Mouse (Mus musculus) kidney, embryonic 16.5 days (tissue): ENCODE data around the gene Krt7. TPM values are rescaled to one million over a fixed set of nuclear protein-coding genes. Genes with fewer than 3 reads are reported as not detected.

Experiments
- ATAC-seq: fragments of 200-750 bp; cut with Nextera tagmentation; 2 replicates; pipeline ENCODE4 v1.8.0; 2017; ENCODE audit warnings: moderate TSS enrichment; ENCODE audit not compliant: low FRiP score, low TSS enrichment
- H3K27ac ChIP-seq: fragments of 300-500 bp; sonication (generic); 2 replicates; pipeline ENCODE4 v1.5.1; 2014; ENCODE audit warnings: low read length
- H3K27me3 ChIP-seq: fragments of 300-500 bp; sonication (generic); 2 replicates; pipeline ENCODE4 v1.6.1; 2014; ENCODE audit warnings: low read length, control low read depth, mixed read lengths; ENCODE audit not compliant: insufficient read depth
- H3K36me3 ChIP-seq: fragments of 300-500 bp; sonication (generic); 2 replicates; pipeline ENCODE4 v1.6.1; 2014; ENCODE audit warnings: low read length, control low read depth, mixed read lengths; ENCODE audit not compliant: insufficient read depth
- H3K4me1 ChIP-seq: fragments of 300-500 bp; sonication (generic); 2 replicates; pipeline ENCODE4 v1.6.1; 2014; ENCODE audit warnings: low read length, control low read depth, mixed read lengths; ENCODE audit not compliant: insufficient read depth
- H3K4me2 ChIP-seq: fragments of 300-500 bp; sonication (generic); replicated peaks from 2 replicates; pipeline ENCODE4 v1.6.1; 2014; ENCODE audit warnings: low read depth, low read length
- H3K4me3 ChIP-seq: fragments of 300-500 bp; sonication (generic); 2 replicates; pipeline ENCODE4 v1.5.1; 2014; ENCODE audit warnings: mild to moderate bottlenecking, low read length
- H3K9ac ChIP-seq: fragments of 300-500 bp; sonication (generic); replicated peaks from 2 replicates; pipeline ENCODE4 v1.6.1; 2014; ENCODE audit warnings: low read length
- H3K9me3 ChIP-seq: fragments of 300-500 bp; sonication (generic); 2 replicates; pipeline ENCODE4 v1.6.1; 2016; ENCODE audit warnings: low read length, control low read depth
- WGBS: fragments of 180-500 bp; shearing (Covaris S2); extraction: QIAGEN DNeasy Blood & Tissue Kit; methylation state at CpG from one replicate; pipeline ENCODE4 v1.1.7; 2014; 5-methylcytosine and 5-hydroxymethylcytosine counted together
- polyA plus RNA-seq: library from polyadenylated mRNA; unstranded; fragments of >200 nt; fragmentation: Nextera tagmentation; extraction: Ambion mirVana; gene quantifications from 2 replicates; pipeline ENCODE4 v1.2.1, GENCODE M21; 2015

Gene Krt7
- polyA plus RNA-seq, 1 experiment from 2014 or later, result 99.9 TPM

DNA sequence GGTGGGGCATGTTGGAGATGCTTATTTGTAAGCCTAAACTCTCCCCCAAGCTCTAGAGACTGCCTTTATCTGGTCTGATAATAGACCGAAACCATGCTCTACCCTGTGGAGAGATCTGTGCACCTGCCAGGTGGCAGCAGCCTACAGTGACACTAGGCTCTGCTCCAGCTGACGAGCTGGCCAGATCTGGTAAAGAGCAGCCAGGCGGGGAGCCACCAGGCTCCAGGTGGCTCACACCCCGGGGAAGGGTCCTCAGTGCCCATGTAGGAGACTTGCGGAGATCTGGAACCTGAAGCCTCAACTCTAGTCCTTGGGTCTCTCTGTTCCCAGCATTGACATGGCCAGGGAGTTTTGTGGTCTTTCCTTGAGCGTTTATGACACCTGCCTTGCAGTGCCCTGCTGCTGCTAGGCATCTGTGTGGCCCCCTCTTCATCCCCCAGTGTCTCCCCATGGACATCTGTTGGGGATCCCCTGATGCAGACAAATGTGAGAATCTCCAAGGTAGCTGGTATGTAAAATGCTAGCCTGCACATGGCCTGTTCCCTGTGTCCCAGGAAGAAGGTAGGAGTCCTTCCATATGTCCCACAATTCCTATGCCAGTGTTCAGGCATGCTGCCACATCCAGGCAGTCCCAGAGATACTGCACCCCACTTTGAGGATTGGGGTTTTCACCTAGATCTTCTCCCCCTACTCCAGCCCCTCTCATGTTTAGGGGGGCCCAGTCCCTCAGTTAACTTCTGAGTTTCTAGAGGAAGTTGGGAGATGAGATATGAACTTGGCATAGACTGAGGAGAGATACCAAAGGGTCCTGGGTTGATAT, 34.7 kb upstream of the Krt7 start:
- H3K4me1 ChIP-seq, result peaks cover 46% of the 10 kb centered on the region
- H3K27me3 ChIP-seq, result 0 out of 2 replicates have a peak, but pooled peaks cover 2% of the 10 kb centered on the region
- H3K4me2 ChIP-seq, result no peak overlapping the region
- WGBS, result 72% methylated on average over 6 of the region's 6 CpGs
- peak overlapping the region; percentile 20; the same call in 1 of the 2 replicates for H3K27ac ChIP-seq
- no peak overlapping the region for H3K4me3 ChIP-seq
- no peak overlapping the region for H3K9ac ChIP-seq
- ATAC-seq, result no peak
- no peaks in the 10 kb centered on the region for H3K9me3 ChIP-seq
- H3K36me3 ChIP-seq, result no peaks in the 10 kb centered on the region

GRCm38 (mm10) chr15:101376776-101377061, 34.1 kb upstream of the Krt7 start:
- no peak overlapping the region for H3K4me2 ChIP-seq
- H3K27me3 ChIP-seq, result 0 out of 2 replicates have a peak, but pooled peaks cover 2% of the 10 kb centered on the region
- no peak overlapping the region; the same call in 1 of the 2 replicates for H3K9ac ChIP-seq
- peaks cover 43% of the 10 kb centered on the region for H3K4me1 ChIP-seq
- ATAC-seq, result peak; percentile 72
- H3K4me3 ChIP-seq, result no peak overlapping the region
- no peaks in the 10 kb centered on the region for H3K9me3 ChIP-seq
- H3K27ac ChIP-seq, result peak overlapping the region; percentile 64
- H3K36me3 ChIP-seq, result no peaks in the 10 kb centered on the region
- 39% methylated on average over 5 of the region's 5 CpGs for WGBS

DNA sequence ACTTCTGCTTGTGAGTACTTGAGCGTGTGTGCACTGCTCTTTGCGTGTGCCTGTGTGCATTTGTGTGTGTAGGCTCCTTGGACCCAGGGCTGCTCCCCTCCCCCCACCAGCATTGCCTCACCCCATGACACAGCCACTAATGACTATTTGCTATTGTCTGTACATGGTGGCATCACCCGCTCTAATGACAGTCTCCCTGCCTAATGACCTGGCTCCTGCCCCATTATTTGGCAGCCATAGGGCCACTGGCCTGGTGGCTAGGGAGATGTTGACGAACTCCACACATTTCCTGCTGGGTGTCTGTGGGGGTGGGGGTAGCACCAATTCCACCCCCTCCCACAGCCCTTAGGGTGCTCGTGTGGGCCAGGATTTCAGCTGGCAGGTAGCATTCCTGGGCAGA, 32.2 kb upstream of the Krt7 start:
- Histone ChIP-seq H3K4me1 (peaks cover 35% of the 10 kb centered on the region), H3K9ac (no peak overlapping the region), H3K9me3 (no peaks in the 10 kb centered on the region), H3K27me3 (0 out of 2 replicates have a peak, but pooled peaks cover 2% of the 10 kb centered on the region), H3K4me2 (no peak overlapping the region), H3K36me3 (no peaks in the 10 kb centered on the region), H3K27ac (no peak overlapping the region), H3K4me3 (no peak overlapping the region)
- WGBS, result 84% methylated on average over 5 of the region's 5 CpGs
- no peak for ATAC-seq

DNA sequence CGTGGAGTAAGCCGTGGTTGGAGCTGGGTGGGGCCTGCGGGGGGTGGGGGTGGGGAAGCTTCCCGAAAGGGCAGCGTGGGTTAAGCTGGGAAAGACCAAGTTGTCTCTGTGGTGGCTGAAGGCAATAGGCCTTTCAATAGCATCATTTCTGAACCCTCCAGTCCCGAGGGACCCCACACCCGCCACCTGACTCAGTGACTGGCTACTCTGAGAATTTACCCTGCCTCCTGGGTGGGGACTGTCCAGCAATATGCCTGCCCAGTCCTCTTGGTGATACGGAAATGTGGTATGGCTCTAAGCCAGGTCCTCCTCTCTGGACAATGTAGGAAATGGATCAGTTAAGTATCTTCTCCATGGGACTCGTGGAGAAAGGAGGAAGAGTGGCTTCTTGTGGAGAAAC, 29.1 kb upstream of the Krt7 start:
- no peak for ATAC-seq
- no peak overlapping the region for H3K27ac ChIP-seq

DNA sequence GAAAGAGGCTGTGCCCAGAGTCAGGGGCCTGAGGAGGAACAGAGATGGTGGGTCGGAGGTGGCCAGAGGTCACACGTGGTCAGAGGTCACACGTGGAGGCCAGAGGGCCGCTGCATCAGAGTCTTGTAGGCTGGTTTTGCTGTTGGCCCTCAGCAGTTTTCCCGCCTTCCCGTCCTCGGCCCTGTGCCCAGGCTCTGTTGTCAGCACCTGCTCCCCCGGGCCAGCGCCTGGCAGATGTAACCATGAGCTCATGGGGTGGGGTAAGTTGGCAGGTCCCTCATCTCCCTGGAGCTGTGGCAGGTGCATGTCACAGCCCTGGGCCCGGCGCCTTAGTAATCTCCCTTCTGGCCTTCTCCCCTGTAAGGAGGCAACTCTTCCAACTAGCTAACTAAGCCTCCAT, 28.0 kb upstream of the Krt7 start:
- H3K36me3 ChIP-seq, result no peaks in the 10 kb centered on the region
- no peak for ATAC-seq
- WGBS, result 84% methylated on average over 11 of the region's 11 CpGs

More for the DNA sequence above, 29.1 kb upstream of the Krt7 start:
- Histone ChIP-seq H3K36me3 (no peaks in the 10 kb centered on the region), H3K27me3 (no peaks in the 10 kb centered on the region), H3K4me2 (no peak overlapping the region), H3K9me3 (no peaks in the 10 kb centered on the region), H3K4me1 (peaks cover 7% of the 10 kb centered on the region), H3K9ac (no peak overlapping the region), H3K4me3 (no peak overlapping the region)
- 57% methylated on average over 9 of the region's 9 CpGs for WGBS

GRCm38 (mm10) chr15:101384610-101385009, 26.2 kb upstream of the Krt7 start:
- Histone ChIP-seq H3K27me3 (no peaks in the 10 kb centered on the region), H3K4me1 (no peaks in the 10 kb centered on the region), H3K9ac (no peak overlapping the region), H3K27ac (no peak overlapping the region), H3K4me2 (no peak overlapping the region), H3K4me3 (no peak overlapping the region), H3K9me3 (no peaks in the 10 kb centered on the region), H3K36me3 (no peaks in the 10 kb centered on the region)
- WGBS, result 67% methylated on average over 7 of the region's 7 CpGs
- no peak for ATAC-seq

More for the DNA sequence above, 28.0 kb upstream of the Krt7 start:
- Histone ChIP-seq H3K4me3 (no peak overlapping the region), H3K4me2 (no peak overlapping the region), H3K27ac (no peak overlapping the region), H3K9ac (no peak overlapping the region), H3K9me3 (no peaks in the 10 kb centered on the region), H3K27me3 (no peaks in the 10 kb centered on the region), H3K4me1 (no peaks in the 10 kb centered on the region)

- Histone ChIP-seq H3K27ac (no peak overlapping the region), H3K27me3 (no peaks in the 10 kb centered on the region), H3K36me3 (no peaks in the 10 kb centered on the region), H3K4me1 (no peaks in the 10 kb centered on the region), H3K9ac (no peak overlapping the region), H3K9me3 (no peaks in the 10 kb centered on the region), H3K4me2 (no peak overlapping the region), H3K4me3 (no peak overlapping the region)
- no peak for ATAC-seq
- 87% methylated on average over 6 of the region's 6 CpGs for WGBS
These were observed 25.8 kb upstream of the Krt7 start for GRCm38 (mm10) chr15:101385064-101385463.

DNA sequence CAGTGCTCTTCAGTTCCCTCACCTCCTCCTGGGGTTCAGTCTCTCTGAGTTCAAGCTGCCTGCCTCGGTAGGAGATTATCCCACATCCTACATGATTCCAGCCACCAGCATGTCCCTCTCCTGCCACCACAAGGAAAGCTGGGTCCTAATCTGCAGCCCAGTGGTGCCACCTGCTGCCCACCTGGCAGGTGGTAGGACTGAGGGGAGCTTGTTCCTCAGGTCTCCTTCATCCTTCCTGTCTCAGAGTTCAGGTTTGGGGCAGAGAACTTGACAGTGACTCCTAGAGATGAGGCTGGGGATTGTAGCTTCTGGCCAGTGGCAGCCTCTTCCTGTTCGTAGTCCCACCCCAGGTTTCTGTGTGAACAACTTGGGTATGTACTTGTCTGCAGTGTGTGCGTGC, 23.7 kb upstream of the Krt7 start:
- WGBS, result 67% methylated on average over 3 of the region's 3 CpGs

DNA sequence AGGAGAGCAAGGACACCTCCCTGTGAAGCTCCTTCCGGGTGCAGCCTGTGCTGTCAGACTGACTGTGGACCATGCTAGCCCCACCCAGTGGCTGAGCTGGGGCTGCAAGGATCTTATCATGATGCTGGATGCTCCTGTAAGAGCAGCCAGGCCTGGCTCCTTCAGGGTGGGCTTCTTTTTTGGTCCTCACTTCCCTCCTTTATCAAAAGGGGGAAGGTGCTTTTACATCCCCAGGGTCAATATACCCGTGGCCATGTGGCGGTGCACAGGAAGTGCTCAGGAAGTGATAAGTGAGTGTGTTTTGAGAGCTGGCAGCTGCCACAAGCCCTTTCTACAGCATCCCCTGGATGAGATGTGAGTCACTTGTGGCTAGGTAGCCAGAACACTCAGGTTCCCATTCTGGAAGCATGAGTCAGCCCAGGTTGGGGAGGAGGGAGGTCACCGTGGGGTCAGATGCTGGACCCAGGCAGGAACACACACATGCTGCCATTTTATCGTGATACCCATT, 22.8 kb upstream of the Krt7 start:
- Histone ChIP-seq H3K27me3 (no peaks in the 10 kb centered on the region), H3K9me3 (no peaks in the 10 kb centered on the region), H3K9ac (no peak overlapping the region), H3K36me3 (no peaks in the 10 kb centered on the region), H3K4me1 (no peaks in the 10 kb centered on the region), H3K4me3 (no peak overlapping the region), H3K27ac (no peak overlapping the region), H3K4me2 (no peak overlapping the region)
- WGBS, result 49% methylated on average over 5 of the region's 5 CpGs
- ATAC-seq, result 0 out of 2 replicates have a peak, but pooled peaks have one; percentile 8

More for the DNA sequence above, 23.7 kb upstream of the Krt7 start:
- Histone ChIP-seq H3K27ac (no peak overlapping the region), H3K9ac (no peak overlapping the region), H3K4me1 (no peaks in the 10 kb centered on the region), H3K36me3 (no peaks in the 10 kb centered on the region), H3K9me3 (no peaks in the 10 kb centered on the region), H3K4me3 (no peak overlapping the region), H3K27me3 (no peaks in the 10 kb centered on the region), H3K4me2 (no peak overlapping the region)
- no peak for ATAC-seq

DNA sequence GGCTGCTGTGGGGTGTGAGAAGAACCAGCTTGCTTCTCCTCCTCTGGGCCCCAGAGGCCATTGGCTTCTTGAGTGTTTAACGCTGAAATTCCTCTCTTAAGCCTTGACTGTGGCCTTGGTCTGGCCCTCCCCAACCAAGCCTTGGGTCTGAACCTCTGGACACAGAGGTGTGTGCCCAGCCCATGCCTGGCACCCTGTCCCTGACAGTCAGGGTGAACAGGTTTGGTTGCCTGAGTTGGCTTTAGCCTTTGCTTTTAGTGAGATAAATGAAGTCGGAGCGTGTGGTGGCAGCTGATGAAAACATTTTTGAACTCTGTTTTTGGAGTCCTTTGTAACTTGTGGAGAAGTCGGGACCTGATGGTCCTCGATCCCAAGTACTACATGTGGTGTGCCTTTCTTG, 20.6 kb upstream of the Krt7 start:
- Histone ChIP-seq H3K4me3 (no peak overlapping the region), H3K36me3 (no peaks in the 10 kb centered on the region), H3K4me2 (no peak overlapping the region), H3K27me3 (no peaks in the 10 kb centered on the region), H3K4me1 (no peaks in the 10 kb centered on the region), H3K9ac (no peak overlapping the region), H3K27ac (no peak overlapping the region), H3K9me3 (no peaks in the 10 kb centered on the region)
- ATAC-seq, result no peak
- WGBS, result 84% methylated on average over 5 of the region's 5 CpGs
